Mouse (Mus musculus) brain, embryonic 14.5 days (tissue): Measurements from ENCODE around the gene Ank2.

Experiments
- CTCF ChIP-seq: fragments of 200-500 bp; IDR thresholded peaks from 2 replicates; pipeline ENCODE4 v1.5.1; 2012; ENCODE audit warnings: inconsistent platforms, mild to moderate bottlenecking, moderate library complexity, borderline replicate concordance; ENCODE audit not compliant: insufficient read depth, insufficient read length; ENCODE audit errors: extremely low read depth
- POLR2A ChIP-seq: fragments of 200-500 bp; IDR thresholded peaks from 2 replicates; pipeline ENCODE4 v1.6.1; 2012; ENCODE audit warnings: mild to moderate bottlenecking, inconsistent platforms, borderline replicate concordance; ENCODE audit not compliant: poor library complexity, insufficient read depth, insufficient read length, severe bottlenecking; ENCODE audit errors: extremely low read depth

- no peak for TF ChIP-seq POLR2A
- TF ChIP-seq CTCF, result no peak
These were observed 39.3 kb downstream of the Ank2 start for GRCm38 (mm10) chr3:127459858-127460257.
